Mouse (Mus musculus) heart, adult 9 months (tissue): ENCODE measurements around the gene Pcnx2.

Source experiments
- DNase-seq, 2 experiments: peaks; one replicate each; pipeline ENCODE4 v3.0.0; 2022; ENCODE audit warnings: low spot score in 2 of 2

The Pcnx2 gene

DNA sequence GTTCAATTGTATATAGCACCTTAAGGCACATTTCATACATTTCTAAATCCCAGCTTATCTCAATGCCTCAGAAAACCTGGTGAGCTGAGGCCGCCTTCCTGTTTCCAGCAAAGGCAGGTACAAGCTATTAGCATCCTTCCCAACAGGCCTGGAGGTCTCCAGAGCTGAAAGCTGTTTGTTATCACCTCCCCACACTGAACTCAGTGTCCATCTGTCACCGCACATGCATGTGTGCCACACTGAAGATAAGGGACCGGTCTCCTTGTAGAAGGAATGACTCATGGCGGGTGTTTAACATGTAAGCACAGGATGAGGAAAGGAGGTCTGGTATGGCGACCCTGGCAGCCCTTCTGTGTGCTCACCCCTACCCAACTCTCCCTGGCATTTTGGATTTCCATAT lies 186.6 kb downstream of the Pcnx2 start:
- no peak for DNase-seq

DNA sequence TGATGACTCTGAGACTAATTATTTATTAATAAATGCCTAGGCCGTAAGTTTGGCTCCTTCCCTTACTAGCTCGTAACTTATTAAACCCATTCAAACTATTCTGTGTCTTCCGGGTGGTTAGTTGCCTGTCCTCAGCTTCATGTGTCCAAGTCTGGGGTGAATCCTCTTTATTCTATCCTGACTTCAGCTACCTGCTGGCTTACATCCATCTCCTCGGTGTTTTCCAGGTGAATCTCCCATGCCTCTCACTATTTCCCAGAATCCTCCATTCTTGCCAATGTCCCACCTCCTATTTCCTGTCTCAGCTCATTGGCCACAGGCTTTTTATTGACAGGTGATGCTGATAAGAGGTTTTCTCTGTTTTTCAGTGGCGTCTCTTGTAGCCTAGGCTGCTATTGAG lies 188.9 kb downstream of the Pcnx2 start:
- no peak for DNase-seq

DNA sequence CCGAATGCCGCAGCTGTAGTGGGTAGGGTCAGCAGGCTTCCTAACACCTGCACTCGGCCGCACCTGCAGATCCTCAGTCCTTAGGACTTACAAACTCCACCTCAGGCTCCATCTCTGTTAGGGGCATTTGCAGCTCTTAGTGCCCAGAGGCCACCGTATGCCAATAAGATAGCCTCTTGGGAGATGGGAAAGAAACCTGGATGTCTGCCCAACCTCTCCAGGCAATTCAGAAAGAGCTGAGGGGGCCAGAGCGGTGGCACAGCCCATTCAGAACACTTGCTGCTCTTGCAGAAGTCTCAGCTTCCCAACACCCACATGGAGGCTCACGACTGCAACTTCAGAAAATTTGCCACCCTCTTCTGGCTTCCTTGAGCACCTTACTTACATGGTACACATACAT lies 192.3 kb downstream of the Pcnx2 start:
- DNase-seq = no peak

DNA sequence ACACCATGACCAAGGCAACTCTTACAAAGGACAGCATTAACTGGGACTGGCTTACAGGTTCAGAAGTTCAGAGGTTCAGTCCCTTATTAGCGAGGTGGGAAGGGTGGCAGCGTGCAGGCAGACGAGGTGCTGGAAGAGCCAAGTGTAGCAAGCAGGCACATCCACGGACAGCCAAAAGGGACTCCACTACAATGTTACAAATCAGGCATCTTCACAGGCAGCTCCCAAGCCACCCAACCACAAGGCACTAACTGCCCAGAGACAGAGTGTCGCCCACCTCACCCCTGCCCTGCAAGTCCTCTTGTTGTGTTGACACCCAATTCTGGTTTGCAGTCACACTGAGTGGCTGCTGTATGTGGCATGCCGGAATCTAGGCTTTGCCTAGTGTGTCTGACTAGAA lies 193.7 kb downstream of the Pcnx2 start:
- DNase-seq = no peak

DNA sequence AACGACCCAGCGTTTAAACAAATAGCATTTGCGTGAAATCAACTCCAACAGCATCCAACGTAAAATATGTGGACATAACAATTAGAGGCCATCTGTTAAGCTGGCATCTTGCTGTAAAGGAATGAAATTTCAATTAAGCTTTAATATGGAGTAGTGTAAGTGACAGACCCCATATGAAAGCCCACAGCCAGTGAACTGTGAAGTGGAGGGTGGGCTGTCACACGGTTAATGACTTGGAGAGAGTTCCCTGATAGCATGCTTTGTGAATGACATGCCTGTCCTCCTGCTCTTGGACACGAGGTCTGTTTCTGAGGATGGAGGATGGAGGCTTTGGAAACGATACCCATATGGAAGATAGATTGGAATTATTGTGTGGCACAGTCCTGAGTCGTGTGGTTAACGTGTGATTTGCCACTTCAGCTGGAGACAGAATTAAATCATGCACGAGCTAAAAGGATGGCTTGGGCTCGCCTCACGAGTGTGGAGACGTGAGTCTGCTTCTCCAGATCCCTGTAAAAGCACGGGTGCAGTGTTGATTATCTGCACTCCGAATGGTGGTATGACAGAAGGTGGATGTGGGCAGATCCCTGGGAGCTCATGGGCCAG lies 195.1 kb downstream of the Pcnx2 start:
- no peak for DNase-seq
